Mouse (Mus musculus) lung, postnatal 14 days (tissue): ENCODE results near the gene Usp9x.

ENCODE experiments used
- DNase-seq: peaks from one replicate; pipeline ENCODE4 v3.0.0; 2021

Usp9x gene

GRCm38 (mm10) chrX:13071241-13071775 lies at the start of gene Usp9x:
Gene Usp9x, plus strand, starts transcription at chrX:13071498.
- DNase-seq = peak; percentile 85

- DNase-seq = no peak
These were observed 48.6 kb upstream of the Usp9x start for GRCm38 (mm10) chrX:13022547-13023310.

- no peak for DNase-seq
These were observed 46.6 kb upstream of the Usp9x start for GRCm38 (mm10) chrX:13024539-13025202.

- no peak for DNase-seq
These were observed 46.0 kb upstream of the Usp9x start for GRCm38 (mm10) chrX:13025286-13025685.

- DNase-seq = no peak
These were observed 43.1 kb upstream of the Usp9x start for GRCm38 (mm10) chrX:13028156-13028555.

- no peak for DNase-seq
These were observed 41.3 kb upstream of the Usp9x start for GRCm38 (mm10) chrX:13029996-13030395.

GRCm38 (mm10) chrX:13037085-13037484 lies 34.2 kb upstream of the Usp9x start:
- no peak for DNase-seq

GRCm38 (mm10) chrX:13039211-13039610 lies 32.1 kb upstream of the Usp9x start:
- no peak for DNase-seq

- DNase-seq = no peak
These were observed 30.9 kb upstream of the Usp9x start for GRCm38 (mm10) chrX:13040391-13040790.

GRCm38 (mm10) chrX:13041630-13042129 lies 29.6 kb upstream of the Usp9x start:
- peak; percentile 93 for DNase-seq

GRCm38 (mm10) chrX:13043780-13044179 lies 27.5 kb upstream of the Usp9x start:
- DNase-seq = no peak

GRCm38 (mm10) chrX:13044666-13045065 lies 26.6 kb upstream of the Usp9x start:
- no peak for DNase-seq

GRCm38 (mm10) chrX:13046893-13047435 lies 24.3 kb upstream of the Usp9x start:
- DNase-seq = no peak

- peak; percentile 34 for DNase-seq
These were observed 23.5 kb upstream of the Usp9x start for GRCm38 (mm10) chrX:13047631-13048345.

- no peak for DNase-seq
These were observed 16.7 kb upstream of the Usp9x start for GRCm38 (mm10) chrX:13054612-13055011.

- no peak for DNase-seq
These were observed 9.3 kb upstream of the Usp9x start for GRCm38 (mm10) chrX:13061961-13062360.

- DNase-seq = no peak
These were observed 6.9 kb upstream of the Usp9x start for GRCm38 (mm10) chrX:13064273-13064925.

- DNase-seq = no peak
These were observed 1.1 kb upstream of the Usp9x start for GRCm38 (mm10) chrX:13070206-13070572.

GRCm38 (mm10) chrX:13070573-13071240 lies 591 bp upstream of the Usp9x start:
- peak; percentile 91 for DNase-seq

- DNase-seq = peak; percentile 72
These were observed 620 bp downstream of the Usp9x start for GRCm38 (mm10) chrX:13071776-13072460.

- peak; percentile 71 for DNase-seq
These were observed 1.2 kb downstream of the Usp9x start for GRCm38 (mm10) chrX:13072461-13072982.
